Mouse (Mus musculus): Measurements from ENCODE around the gene Kif6. TPM values are rescaled to one million over a fixed set of nuclear protein-coding genes. Genes with fewer than 3 reads are reported as not detected.

Kif6 gene
- polyA plus RNA-seq, 1 experiment from 2014 or later = 1.9 TPM

DNA sequence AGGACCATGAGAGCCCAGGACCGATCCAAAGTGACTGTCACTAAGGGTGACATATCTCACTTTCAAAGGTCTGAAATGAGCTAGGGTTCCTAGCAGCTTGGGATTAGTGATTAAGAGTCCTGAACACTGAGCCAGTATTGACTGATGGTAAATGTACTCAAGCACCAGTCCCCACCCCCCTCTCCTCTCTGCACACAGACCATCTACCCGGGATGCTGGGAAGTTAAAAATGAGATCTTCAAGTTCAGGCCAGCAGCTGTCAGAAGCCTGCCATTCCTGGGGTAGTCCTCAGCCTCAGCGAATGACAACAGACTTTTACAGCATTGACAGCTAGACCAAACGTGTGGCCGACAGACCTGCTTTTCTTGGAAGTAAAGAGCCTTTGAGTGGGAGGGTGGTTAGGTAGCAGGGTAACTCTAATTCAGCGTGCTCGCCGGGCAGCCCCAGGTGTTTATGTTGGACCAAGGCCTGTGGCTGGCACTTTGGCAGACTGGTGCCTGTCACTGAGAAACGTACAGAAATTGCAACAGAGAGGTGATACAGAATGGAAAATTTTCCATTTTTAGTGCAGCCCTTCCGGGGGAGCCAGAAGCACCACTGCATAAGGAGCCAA, 156.9 kb downstream of the Kif6 start:
- Histone ChIP-seq H3K27me3 (ENCODE audit: control insufficient read depth, insufficient read depth, low read length) (no peaks in the 10 kb centered on the region), H3K4me3 (ENCODE audit: control insufficient read depth in 1 of 2, insufficient read depth in 1 of 2, low read depth in 1 of 2, low read length in 2 of 2) (no peak overlapping the region), H3K36me3 (ENCODE audit: control insufficient read depth, insufficient read depth, low read length) (no peaks in the 10 kb centered on the region), H3K9me3 (ENCODE audit: control insufficient read depth, low read length) (no peaks in the 10 kb centered on the region), H3K4me2 (ENCODE audit: low read length) (no peak overlapping the region), H3K27ac (replicated peaks in 1 of 2; ENCODE audit: control insufficient read depth in 1 of 2, insufficient read depth in 1 of 2, low read depth in 2 of 2, low read length in 2 of 2) (peak overlapping the region in 1 of 2 experiments; percentile 6; a peak in 1 of 4 replicates), H3K4me1 (ENCODE audit: control insufficient read depth in 2 of 2, insufficient read depth in 2 of 2, low read length in 2 of 2) (peaks cover 4 to 9% of the 10 kb centered on the region in 2 experiments), H3K9ac (ENCODE audit: low read length) (no peak overlapping the region)
- no peak for ATAC-seq (ENCODE audit: insufficient number of reproducible peaks, insufficient read depth, low FRiP score, low read depth)
- WGBS = 26% methylated on average over 10 of the region's 10 CpGs

DNA sequence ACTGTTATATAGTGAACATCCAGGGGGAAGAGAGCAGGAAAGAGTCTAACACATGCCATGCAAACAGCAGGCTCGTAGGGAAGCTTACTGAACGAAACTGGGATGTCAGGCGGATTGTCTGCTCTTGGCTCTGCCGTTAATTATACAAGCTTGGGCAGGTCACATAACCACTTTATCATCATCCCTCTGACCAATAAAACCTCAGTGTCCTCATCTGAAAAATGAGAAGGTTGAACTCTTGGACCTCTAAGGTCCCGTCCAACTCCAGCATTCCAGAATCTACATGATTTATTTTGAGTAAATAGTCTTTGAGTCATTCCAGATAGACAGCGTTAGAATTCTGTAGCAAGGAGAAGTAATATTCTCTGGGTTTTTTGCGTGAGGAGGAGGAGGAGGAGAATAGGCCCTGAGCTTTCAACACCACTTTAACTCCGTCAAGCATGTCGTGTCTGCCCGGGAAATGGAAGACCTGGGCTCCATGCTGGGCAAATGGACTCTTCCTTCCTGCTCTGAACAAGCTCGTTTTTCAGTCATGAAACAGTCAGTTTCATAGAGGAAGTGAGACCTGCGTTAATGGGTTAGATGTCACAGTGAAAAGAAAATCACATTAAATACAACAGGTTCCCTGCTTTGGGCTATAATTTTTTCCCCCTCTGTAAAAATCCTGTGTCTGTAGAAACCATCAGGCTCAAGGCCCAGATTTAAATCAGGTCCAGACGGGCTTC, 162.3 kb downstream of the Kif6 start:
- no peak overlapping the region for H3K9ac ChIP-seq (ENCODE audit: low read length)
- peaks cover 0 to 2% of the 10 kb centered on the region in 2 experiments; a peak in 1 of 4 replicates for H3K4me1 ChIP-seq (ENCODE audit: control insufficient read depth in 2 of 2, insufficient read depth in 2 of 2, low read length in 2 of 2)
- no peak overlapping the region for H3K4me3 ChIP-seq (ENCODE audit: control insufficient read depth in 1 of 2, insufficient read depth in 1 of 2, low read depth in 1 of 2, low read length in 2 of 2)
- no peaks in the 10 kb centered on the region for H3K36me3 ChIP-seq (ENCODE audit: control insufficient read depth, insufficient read depth, low read length)
- ATAC-seq (ENCODE audit: insufficient number of reproducible peaks, insufficient read depth, low FRiP score, low read depth) = no peak
- WGBS = 67% methylated on average over 13 of the region's 13 CpGs
- no peak overlapping the region for H3K4me2 ChIP-seq (ENCODE audit: low read length)
- no peaks in the 10 kb centered on the region for H3K9me3 ChIP-seq (ENCODE audit: control insufficient read depth, low read length)
- no peak overlapping the region for H3K27ac ChIP-seq (replicated peaks in 1 of 2; ENCODE audit: control insufficient read depth in 1 of 2, insufficient read depth in 1 of 2, low read depth in 2 of 2, low read length in 2 of 2)
- H3K27me3 ChIP-seq (ENCODE audit: control insufficient read depth, insufficient read depth, low read length) = no peaks in the 10 kb centered on the region

DNA sequence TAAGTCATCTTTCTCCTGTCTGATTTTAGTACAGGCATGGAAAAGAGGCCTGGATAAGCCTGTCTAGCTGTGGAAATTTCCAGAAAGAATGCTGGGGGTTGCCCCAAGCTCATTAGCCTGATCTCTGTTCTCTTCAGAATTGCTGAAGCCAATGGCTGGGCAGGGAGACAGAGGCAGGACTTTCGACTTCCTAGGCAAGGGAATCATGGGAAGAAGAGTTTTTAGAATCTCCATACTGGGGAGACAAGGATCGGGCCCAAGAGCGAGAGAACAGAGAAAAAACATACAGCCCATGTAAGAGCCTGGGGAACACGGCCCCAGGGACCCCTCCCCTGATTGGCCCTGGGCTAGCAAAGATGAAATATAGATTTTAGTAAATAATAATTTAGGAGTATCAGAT, 164.1 kb downstream of the Kif6 start:
- no peaks in the 10 kb centered on the region for H3K9me3 ChIP-seq (ENCODE audit: control insufficient read depth, low read length)
- H3K4me1 ChIP-seq (ENCODE audit: control insufficient read depth in 2 of 2, insufficient read depth in 2 of 2, low read length in 2 of 2) = peaks cover 0 to 2% of the 10 kb centered on the region in 2 experiments; a peak in 1 of 4 replicates
- WGBS = 82% methylated on average over 4 of the region's 4 CpGs
- ATAC-seq (ENCODE audit: insufficient number of reproducible peaks, insufficient read depth, low FRiP score, low read depth) = no peak
- H3K27me3 ChIP-seq (ENCODE audit: control insufficient read depth, insufficient read depth, low read length) = no peaks in the 10 kb centered on the region
- no peaks in the 10 kb centered on the region for H3K36me3 ChIP-seq (ENCODE audit: control insufficient read depth, insufficient read depth, low read length)
- no peak overlapping the region for H3K4me3 ChIP-seq (ENCODE audit: control insufficient read depth in 1 of 2, insufficient read depth in 1 of 2, low read depth in 1 of 2, low read length in 2 of 2)
- H3K9ac ChIP-seq (ENCODE audit: low read length) = no peak overlapping the region
- no peak overlapping the region for H3K27ac ChIP-seq (replicated peaks in 1 of 2; ENCODE audit: control insufficient read depth in 1 of 2, insufficient read depth in 1 of 2, low read depth in 2 of 2, low read length in 2 of 2)
- no peak overlapping the region for H3K4me2 ChIP-seq (ENCODE audit: low read length)

DNA sequence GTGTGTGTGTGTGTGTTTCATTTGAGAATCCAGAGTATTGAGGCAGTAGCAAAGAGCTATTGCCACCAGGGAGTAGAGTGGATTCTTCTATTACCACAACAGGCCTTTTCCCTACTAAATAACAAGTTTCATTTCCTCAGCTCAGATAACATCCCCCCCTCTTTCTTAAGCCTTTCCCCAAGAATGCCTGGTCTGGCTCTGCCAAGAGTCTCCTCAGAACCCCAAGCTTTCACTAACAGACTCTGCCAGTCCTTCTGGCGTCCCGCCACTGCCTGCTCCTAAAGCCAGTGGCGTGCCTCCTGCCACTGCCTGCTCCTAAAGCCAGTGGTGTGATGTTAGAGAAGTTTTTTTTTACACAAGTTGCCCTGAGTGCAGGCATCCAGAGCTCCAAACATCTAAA, 164.6 kb downstream of the Kif6 start:
- no peak overlapping the region for H3K4me2 ChIP-seq (ENCODE audit: low read length)
- no peak overlapping the region for H3K9ac ChIP-seq (ENCODE audit: low read length)
- no peaks in the 10 kb centered on the region for H3K27me3 ChIP-seq (ENCODE audit: control insufficient read depth, insufficient read depth, low read length)
- H3K4me1 ChIP-seq (ENCODE audit: control insufficient read depth in 2 of 2, insufficient read depth in 2 of 2, low read length in 2 of 2) = peaks cover 0 to 2% of the 10 kb centered on the region in 2 experiments; a peak in 1 of 4 replicates
- 69% methylated on average over 3 of the region's 3 CpGs for WGBS
- no peak overlapping the region for H3K27ac ChIP-seq (replicated peaks in 1 of 2; ENCODE audit: control insufficient read depth in 1 of 2, insufficient read depth in 1 of 2, low read depth in 2 of 2, low read length in 2 of 2)
- no peaks in the 10 kb centered on the region for H3K36me3 ChIP-seq (ENCODE audit: control insufficient read depth, insufficient read depth, low read length)
- H3K9me3 ChIP-seq (ENCODE audit: control insufficient read depth, low read length) = no peaks in the 10 kb centered on the region
- no peak for ATAC-seq (ENCODE audit: insufficient number of reproducible peaks, insufficient read depth, low FRiP score, low read depth)
- H3K4me3 ChIP-seq (ENCODE audit: control insufficient read depth in 1 of 2, insufficient read depth in 1 of 2, low read depth in 1 of 2, low read length in 2 of 2) = no peak overlapping the region

DNA sequence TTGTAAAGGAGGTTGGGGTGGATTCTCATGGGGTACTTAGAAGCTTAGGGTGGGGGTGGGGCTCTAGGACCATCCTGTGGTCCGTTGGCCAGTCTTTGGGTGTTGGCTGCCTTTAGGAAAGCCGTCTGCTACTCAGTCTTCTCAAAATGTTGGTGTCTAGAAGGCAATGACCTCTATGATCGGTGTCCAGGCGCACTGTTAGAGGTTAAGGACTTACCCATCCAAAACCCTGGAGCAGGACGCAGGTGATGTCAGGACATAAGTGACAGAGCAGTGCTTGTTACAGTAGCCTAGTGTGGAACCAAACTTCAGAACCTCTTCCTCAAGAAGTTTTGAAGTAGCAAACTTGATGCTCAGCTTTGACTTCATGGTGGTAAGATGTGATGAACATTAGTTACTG, 170.9 kb downstream of the Kif6 start:
- 81% methylated on average over 5 of the region's 5 CpGs for WGBS

DNA sequence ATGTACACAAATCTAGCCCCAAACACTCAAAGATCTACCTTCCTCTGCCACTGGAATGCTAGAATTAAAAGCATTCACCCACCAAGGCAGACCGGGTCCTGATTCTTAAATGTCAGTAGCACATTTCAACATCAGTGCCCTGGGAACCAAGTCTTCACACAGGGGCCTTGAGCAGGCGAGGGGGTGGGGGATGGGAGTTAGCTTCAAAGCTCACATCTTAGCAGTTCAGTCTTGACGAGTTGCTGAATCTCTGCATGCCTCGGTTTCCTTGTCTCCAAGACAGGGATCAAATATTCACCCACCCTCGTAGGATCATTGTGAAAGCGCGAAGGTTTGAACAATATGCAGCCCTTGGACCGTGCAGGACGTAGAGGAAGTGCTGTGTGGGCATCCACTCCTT, 172.4 kb downstream of the Kif6 start:
- Histone ChIP-seq H3K27me3 (ENCODE audit: control insufficient read depth, insufficient read depth, low read length) (no peaks in the 10 kb centered on the region), H3K9me3 (ENCODE audit: control insufficient read depth, low read length) (no peaks in the 10 kb centered on the region), H3K4me1 (ENCODE audit: control insufficient read depth in 2 of 2, insufficient read depth in 2 of 2, low read length in 2 of 2) (no peaks in the 10 kb centered on the region), H3K4me2 (ENCODE audit: low read length) (no peak overlapping the region), H3K4me3 (ENCODE audit: control insufficient read depth in 1 of 2, insufficient read depth in 1 of 2, low read depth in 1 of 2, low read length in 2 of 2) (no peak overlapping the region), H3K36me3 (ENCODE audit: control insufficient read depth, insufficient read depth, low read length) (no peaks in the 10 kb centered on the region), H3K9ac (ENCODE audit: low read length) (no peak overlapping the region), H3K27ac (replicated peaks in 1 of 2; ENCODE audit: control insufficient read depth in 1 of 2, insufficient read depth in 1 of 2, low read depth in 2 of 2, low read length in 2 of 2) (no peak overlapping the region)
- ATAC-seq (ENCODE audit: insufficient number of reproducible peaks, insufficient read depth, low FRiP score, low read depth) = no peak
- 68% methylated on average over 9 of the region's 9 CpGs for WGBS

More for the DNA sequence above, 170.9 kb downstream of the Kif6 start:
- ATAC-seq (ENCODE audit: insufficient number of reproducible peaks, insufficient read depth, low FRiP score, low read depth) = no peak
- H3K27ac ChIP-seq (replicated peaks in 1 of 2; ENCODE audit: control insufficient read depth in 1 of 2, insufficient read depth in 1 of 2, low read depth in 2 of 2, low read length in 2 of 2) = no peak overlapping the region
- no peak overlapping the region for H3K4me3 ChIP-seq (ENCODE audit: control insufficient read depth in 1 of 2, insufficient read depth in 1 of 2, low read depth in 1 of 2, low read length in 2 of 2)
- no peak overlapping the region for H3K4me2 ChIP-seq (ENCODE audit: low read length)
- no peaks in the 10 kb centered on the region for H3K36me3 ChIP-seq (ENCODE audit: control insufficient read depth, insufficient read depth, low read length)
- H3K27me3 ChIP-seq (ENCODE audit: control insufficient read depth, insufficient read depth, low read length) = no peaks in the 10 kb centered on the region
- no peaks in the 10 kb centered on the region for H3K4me1 ChIP-seq (ENCODE audit: control insufficient read depth in 2 of 2, insufficient read depth in 2 of 2, low read length in 2 of 2)
- H3K9me3 ChIP-seq (ENCODE audit: control insufficient read depth, low read length) = no peaks in the 10 kb centered on the region
- H3K9ac ChIP-seq (ENCODE audit: low read length) = no peak overlapping the region

DNA sequence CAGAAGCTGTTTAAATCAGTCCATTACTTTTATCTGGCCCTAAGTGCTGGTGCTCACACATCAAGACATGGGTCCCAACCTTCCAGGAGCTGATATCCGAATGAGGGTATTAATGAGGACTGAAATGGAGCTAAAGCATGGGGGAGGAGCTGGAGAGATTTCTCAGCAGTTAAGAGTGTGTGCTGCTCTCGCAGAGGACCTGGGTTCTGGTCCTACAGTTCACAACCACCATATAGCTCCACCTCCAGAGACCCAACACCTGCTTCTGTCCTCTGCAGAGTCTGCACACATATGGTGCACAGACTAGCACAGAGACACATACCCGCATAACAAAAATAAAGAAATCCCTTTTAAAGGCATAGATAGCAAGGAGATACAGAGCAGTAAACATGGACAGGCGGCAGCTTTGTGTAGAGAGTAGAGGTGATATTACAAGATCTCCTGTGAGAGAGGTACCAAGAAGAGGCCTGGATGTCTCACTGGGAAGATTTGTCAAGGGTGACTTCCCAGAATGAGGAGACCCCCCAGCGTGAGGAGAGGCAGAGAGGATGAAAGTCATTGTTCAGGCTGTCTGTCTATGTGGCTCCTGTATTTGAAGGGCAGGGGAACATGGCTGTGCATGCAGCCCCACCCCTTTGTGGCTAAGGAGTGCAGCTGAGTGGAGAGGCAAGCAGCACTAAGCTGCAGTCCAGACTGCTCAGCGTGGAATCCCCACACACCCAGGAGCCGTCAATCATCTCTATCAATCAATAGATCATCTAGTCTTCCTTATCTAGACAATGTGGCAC, 173.4 kb downstream of the Kif6 start:
- Histone ChIP-seq H3K4me1 (ENCODE audit: control insufficient read depth in 2 of 2, insufficient read depth in 2 of 2, low read length in 2 of 2) (no peaks in the 10 kb centered on the region), H3K27me3 (ENCODE audit: control insufficient read depth, insufficient read depth, low read length) (no peaks in the 10 kb centered on the region), H3K9me3 (ENCODE audit: control insufficient read depth, low read length) (no peaks in the 10 kb centered on the region), H3K36me3 (ENCODE audit: control insufficient read depth, insufficient read depth, low read length) (no peaks in the 10 kb centered on the region), H3K27ac (replicated peaks in 1 of 2; ENCODE audit: control insufficient read depth in 1 of 2, insufficient read depth in 1 of 2, low read depth in 2 of 2, low read length in 2 of 2) (no peak overlapping the region), H3K4me3 (ENCODE audit: control insufficient read depth in 1 of 2, insufficient read depth in 1 of 2, low read depth in 1 of 2, low read length in 2 of 2) (no peak overlapping the region), H3K4me2 (ENCODE audit: low read length) (no peak overlapping the region), H3K9ac (ENCODE audit: low read length) (no peak overlapping the region)
- 51% methylated on average over 7 of the region's 7 CpGs for WGBS
- no peak for ATAC-seq (ENCODE audit: insufficient number of reproducible peaks, insufficient read depth, low FRiP score, low read depth)

Data from heart, embryonic 14.5 days (tissue).